Mouse (Mus musculus) embryo, embryonic 9.5 days (tissue): Measurements from ENCODE around the gene Nlrp4f.

ENCODE experiments used
- DNase-seq: peaks from one replicate; pipeline ENCODE4 v3.0.0-alpha.2; 2017; ENCODE audit errors: extremely low spot score

The Nlrp4f gene

GRCm38 (mm10) chr13:65205877-65206276, at the start of gene Nlrp4f:
Nlrp4f (minus strand) TSS chr13:65205977.
- no peak for DNase-seq

- DNase-seq: no peak
Measured at GRCm38 (mm10) chr13:65243273-65243672, 37.5 kb upstream of the Nlrp4f start.

- no peak for DNase-seq
Measured at GRCm38 (mm10) chr13:65242319-65242787, 36.6 kb upstream of the Nlrp4f start.

GRCm38 (mm10) chr13:65241627-65242318, 36.0 kb upstream of the Nlrp4f start:
- DNase-seq: peak; percentile 49

GRCm38 (mm10) chr13:65241099-65241626, 35.4 kb upstream of the Nlrp4f start:
- peak; percentile 92 for DNase-seq

- DNase-seq: no peak
Measured at GRCm38 (mm10) chr13:65240509-65241098, 34.8 kb upstream of the Nlrp4f start.

GRCm38 (mm10) chr13:65237211-65237610, 31.4 kb upstream of the Nlrp4f start:
- no peak for DNase-seq

GRCm38 (mm10) chr13:65226657-65227056, 20.9 kb upstream of the Nlrp4f start:
- DNase-seq: no peak

- no peak for DNase-seq
Measured at GRCm38 (mm10) chr13:65225945-65226344, 20.2 kb upstream of the Nlrp4f start.

- no peak for DNase-seq
Measured at GRCm38 (mm10) chr13:65200667-65201066, 5.1 kb downstream of the Nlrp4f start.

- peak; percentile 2 for DNase-seq
Measured at GRCm38 (mm10) chr13:65176472-65177091, 29.2 kb downstream of the Nlrp4f start.

- DNase-seq: peak; percentile 31
Measured at GRCm38 (mm10) chr13:65175734-65176471, 29.9 kb downstream of the Nlrp4f start.

- no peak for DNase-seq
Measured at GRCm38 (mm10) chr13:65174102-65174501, 31.7 kb downstream of the Nlrp4f start.

- no peak for DNase-seq
Measured at GRCm38 (mm10) chr13:65149940-65150339, 55.8 kb downstream of the Nlrp4f start, which contains the start of gene Olfr466. Olfr466 (plus strand) TSS chr13:65150240.

- no peak for DNase-seq
Measured at GRCm38 (mm10) chr13:65137789-65138188, 68.0 kb downstream of the Nlrp4f start, which contains the start of gene Olfr465-ps1. Olfr465-ps1 (plus strand) TSS chr13:65138089.
